Mouse (Mus musculus) skeletal muscle tissue, adult 2 months (tissue): ENCODE measurements around the gene Zfyve1.
"Not testable (repeated sequence)": the region's sequence is repeated elsewhere in the genome, so short reads cannot be mapped to it uniquely, and the experiment has no call there.

Source experiments
- DNase-seq: peaks from one replicate; pipeline ENCODE4 v3.0.0-alpha.2; 2012; ENCODE audit warnings: low read depth, low spot score

Zfyve1 gene

GRCm38 (mm10) chr12:83597025-83597501 is at the start of gene Zfyve1:
Gene Zfyve1 (minus strand): TSS chr12:83597222.
- DNase-seq: peak; percentile 95

- DNase-seq: no peak
These were observed 46.1 kb upstream of the Zfyve1 start for GRCm38 (mm10) chr12:83643116-83643515.

- no peak for DNase-seq
These were observed 44.2 kb upstream of the Zfyve1 start for GRCm38 (mm10) chr12:83641233-83641632.

DNA sequence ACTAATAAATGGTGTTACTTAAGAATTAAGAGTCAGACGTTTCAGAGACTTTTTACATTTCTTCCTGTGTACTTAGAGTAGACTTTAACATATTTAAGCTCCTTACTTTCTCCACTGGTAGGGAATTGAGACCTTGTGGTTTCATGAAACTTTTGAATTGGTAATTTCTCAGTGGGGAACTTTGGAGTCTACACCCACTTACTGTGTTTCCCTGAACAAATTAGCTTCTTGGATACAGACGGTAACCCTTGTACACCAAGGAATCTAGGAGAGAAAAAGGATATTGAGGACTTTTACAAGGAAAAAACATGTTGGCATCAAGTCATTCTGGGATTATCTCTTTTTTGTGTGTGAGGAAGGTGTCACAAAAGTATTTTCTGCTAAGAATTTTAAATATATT is 36.8 kb upstream of the Zfyve1 start:
- no peak for DNase-seq

- peak; percentile 13 for DNase-seq
These were observed 35.6 kb upstream of the Zfyve1 start for GRCm38 (mm10) chr12:83632680-83633025.

GRCm38 (mm10) chr12:83631743-83632679 is 35.0 kb upstream of the Zfyve1 start:
- peak; percentile 99 for DNase-seq

GRCm38 (mm10) chr12:83630936-83631335 is 33.9 kb upstream of the Zfyve1 start, which contains the start of gene Rbm25:
Gene Rbm25 (plus strand): TSS chr12:83631236.
- DNase-seq: not testable (repeated sequence)

DNA sequence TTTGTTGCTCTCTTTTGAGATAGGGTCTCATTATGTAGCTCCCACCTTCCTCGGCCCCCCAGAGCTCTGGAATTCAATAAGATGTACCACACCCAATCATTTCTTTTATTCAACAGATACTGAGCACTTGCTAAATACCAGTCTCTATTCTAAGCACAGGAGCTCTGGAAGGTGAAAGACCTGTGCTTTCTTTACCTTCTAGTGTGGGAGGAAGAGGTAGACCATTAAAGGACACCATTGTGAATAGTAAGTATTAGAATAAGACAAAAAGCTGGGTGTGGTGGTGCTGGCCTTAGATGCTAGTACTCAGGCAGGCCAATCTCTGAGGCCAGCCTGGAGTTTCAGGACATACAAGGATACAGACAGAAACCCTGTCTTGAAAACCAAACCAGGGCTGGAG is 27.3 kb upstream of the Zfyve1 start:
- no peak for DNase-seq

DNA sequence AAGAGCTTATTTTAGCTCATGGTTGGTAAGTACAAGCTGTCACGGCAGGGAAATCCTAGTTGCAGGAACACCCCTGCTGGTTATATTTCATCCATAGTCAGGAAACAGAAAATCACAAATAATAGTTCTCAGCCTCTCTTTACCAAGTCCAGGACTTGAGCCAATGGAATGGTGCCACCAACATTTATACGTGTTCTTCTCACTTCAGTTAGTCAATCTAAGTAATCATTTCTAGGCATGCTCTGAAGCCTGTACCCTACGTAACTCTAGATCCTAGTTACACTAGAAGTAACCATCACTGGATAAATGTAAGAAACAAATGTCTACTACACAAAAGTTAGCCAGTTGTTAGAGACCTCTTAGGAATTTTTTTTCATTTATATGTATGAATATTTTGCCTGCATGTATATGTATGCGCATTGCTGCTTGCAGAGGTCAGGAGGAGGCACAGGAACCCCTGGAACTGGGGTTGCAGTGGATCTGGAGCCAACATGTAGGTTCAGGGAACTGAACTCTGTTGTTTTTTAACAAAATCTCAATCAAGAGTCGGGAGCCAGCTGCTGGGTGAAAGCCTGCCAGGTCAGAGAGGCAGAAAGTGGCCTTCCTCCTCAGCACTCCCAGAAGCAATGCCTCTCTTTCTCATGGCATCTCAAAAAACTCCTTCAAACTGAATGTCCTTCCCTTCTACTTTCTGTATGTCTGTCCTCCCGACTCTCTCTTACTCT is 25.2 kb upstream of the Zfyve1 start:
- DNase-seq: no peak

GRCm38 (mm10) chr12:83620694-83621093 is 23.7 kb upstream of the Zfyve1 start:
- not testable (repeated sequence) for DNase-seq

DNA sequence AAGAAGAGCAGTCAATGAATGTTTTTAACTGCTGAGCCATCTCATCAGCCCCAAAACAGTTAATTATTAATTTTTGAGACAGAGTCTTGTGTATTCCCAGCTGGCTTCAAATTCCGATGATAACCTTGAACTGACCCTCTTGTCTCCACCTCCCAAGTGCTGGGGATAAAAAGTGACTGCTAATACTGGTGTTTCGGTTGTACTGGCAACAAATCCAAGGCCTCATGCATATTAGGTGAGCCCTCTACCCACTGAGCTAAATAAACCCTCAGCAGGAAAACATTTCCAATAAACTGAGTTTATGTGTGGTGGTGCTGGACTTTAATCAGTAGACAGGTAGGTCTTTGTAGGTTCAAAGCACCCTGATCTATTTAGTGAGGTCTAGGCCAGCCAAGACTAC is 22.0 kb upstream of the Zfyve1 start:
- no peak for DNase-seq

DNA sequence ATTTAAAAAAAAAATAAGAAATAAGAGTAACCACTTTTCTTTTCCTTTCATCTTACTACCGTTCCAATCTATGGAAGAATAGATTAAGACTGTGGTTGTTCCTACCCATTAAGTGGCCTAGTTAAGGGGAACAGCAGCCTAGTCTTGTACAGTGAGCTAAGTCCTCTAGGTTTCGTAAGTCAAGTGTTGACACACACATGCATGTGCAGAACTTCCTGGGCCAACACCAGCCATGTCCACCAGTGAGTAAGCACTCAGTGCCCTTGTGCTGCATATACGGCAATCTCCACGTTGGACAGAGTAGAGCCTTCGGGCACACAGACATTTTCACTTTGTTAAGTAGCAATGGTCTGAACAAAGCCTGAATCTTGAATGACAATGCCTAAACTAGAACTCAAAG is 20.2 kb upstream of the Zfyve1 start:
- DNase-seq: no peak

DNA sequence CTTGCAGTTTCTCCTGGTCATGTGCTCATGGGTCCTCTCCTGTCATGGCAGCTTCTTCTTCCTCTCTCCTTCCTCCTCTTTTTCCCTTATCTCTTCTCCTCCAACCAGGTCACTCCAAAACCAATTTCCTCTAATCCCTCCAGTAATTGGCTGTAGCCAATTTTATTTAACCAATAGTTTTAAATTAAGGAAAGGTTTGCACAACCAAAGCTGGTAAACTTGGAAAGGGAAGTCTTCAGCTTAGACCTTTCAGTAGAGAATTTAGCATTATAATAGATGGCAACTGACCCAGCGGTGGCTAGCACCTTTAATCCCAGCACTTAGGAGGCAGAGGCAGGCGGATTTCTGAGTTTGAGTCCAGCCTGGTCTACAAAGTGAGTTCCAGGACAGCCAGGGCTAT is 9.4 kb upstream of the Zfyve1 start:
- DNase-seq: not testable (repeated sequence)

DNA sequence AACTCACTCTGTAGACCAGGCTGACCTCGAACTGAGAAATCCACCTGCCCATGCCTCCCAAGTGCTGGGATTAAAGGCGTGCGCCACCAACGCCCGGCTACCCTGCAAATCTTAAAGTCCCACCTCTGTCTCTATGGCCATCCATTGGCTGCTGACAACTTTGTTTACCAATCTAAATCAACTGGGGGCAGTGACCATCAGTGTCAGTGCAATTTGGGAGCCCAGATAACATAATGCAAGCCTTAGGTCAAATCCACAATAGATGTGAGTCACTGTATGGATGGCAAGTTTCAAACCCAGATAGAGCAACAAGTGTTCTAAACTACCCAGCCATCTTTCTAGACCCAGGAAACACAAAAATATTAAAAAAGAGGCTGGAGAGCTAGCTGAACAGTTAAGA is 5.3 kb upstream of the Zfyve1 start:
- DNase-seq: no peak

- no peak for DNase-seq
These were observed 859 bp upstream of the Zfyve1 start for GRCm38 (mm10) chr12:83597881-83598280.

DNA sequence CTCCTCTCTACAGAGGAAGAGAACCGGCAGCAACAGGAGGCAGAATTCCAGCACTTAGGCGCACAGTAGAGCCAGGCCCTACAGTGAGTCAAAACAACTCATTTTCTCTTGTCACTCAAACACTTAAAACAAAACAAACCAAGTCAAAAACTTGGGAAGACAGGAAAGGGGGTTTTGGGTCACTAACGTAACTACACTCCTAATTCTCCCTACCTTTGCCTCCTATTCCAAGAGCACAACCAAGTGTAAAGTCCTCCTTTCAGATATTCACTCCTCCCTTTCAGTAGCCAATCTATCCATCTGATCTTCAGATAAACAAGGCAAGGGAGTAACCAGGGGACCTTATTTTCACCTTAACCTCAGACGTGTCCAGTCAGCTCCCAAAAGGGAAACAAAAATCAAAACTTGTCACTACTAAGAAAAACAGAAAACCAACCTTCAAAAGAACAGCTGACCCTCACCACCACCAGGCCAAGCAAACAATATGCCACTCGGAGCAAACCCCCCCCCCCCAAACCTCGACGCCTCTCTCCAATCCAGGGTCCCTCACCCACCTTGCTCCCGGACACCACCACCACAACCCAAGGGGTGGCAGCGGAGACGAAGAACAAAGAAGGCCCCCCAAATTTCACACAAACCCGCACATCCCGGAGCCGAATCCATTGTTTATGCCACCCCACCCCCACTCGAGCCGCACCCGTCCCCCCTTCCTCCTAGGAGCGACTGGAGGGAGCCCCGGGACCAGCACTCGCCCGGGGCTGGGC is 649 bp downstream of the Zfyve1 start:
- no peak for DNase-seq

GRCm38 (mm10) chr12:83594454-83595040 is 2.5 kb downstream of the Zfyve1 start:
- DNase-seq: no peak

- no peak for DNase-seq
These were observed 5.1 kb downstream of the Zfyve1 start for GRCm38 (mm10) chr12:83591754-83592501.

DNA sequence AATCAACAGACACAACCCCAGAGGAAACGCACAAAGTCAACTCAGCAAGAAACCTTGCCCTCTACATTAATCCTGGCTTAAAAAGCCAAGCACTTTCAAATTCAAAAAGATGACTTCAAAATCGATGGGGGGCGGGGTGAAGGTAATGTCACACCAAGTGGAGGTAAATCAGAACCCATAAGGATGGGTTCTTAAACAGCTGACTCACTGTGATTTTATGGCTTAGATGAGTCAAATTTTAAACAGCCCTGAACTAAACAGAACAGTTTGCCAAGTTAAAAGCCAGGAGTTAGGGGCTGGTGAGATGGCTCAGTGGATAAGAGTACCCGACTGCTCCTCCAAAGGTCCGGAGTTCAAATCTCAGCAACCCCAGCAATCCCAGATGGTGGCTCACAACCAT is 10.4 kb downstream of the Zfyve1 start:
- DNase-seq: no peak

DNA sequence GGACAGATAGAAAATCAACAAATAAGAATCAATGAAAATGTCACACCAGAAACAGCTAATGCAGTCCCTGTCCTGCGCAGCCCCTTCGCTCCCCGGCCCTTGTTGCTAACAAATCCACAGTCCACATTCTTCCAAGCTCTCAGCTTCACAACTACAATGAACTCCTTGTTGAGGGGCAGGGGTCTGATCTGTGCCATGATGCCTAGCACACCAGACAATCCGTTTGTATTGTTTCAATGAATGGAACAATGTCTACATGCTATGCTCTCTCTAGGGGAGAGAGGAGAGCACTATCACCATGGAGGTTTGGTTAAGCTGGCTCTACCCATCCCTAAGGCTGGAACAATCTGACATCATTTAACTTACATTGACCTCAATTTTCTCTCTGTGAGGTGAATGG is 14.3 kb downstream of the Zfyve1 start:
- DNase-seq: no peak

DNA sequence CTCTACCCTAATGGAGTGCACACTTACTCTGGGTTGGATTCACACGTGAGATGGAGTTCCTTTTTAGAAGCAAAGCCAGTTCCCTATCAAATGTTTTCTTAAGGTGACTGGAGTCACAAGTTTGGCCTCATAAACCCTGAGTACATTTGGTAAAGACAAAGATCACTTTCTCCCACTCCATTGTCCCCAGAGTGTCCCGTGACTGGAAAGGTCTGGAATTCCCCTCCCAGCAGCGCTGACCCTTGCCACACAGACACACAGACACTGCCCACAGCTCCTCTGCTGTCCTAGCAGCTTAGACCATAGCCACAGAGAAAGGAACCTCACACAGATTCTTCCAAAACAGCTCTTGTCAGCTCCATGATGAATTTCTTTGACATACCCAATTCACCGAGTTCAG is 14.9 kb downstream of the Zfyve1 start:
- no peak for DNase-seq
